Mouse (Mus musculus) gastrocnemius, adult 18-20 months (tissue): ENCODE measurements at regions not wholly inside any gene's neighbourhood (a gene's known extent, or its start where the extent isn't known, plus 50 kb on each side); places are given as distances from the start of the nearest gene placed in this dataset.
A peak's percentile ranks its signal among the peaks of the same experiment; 100 is the strongest.

ENCODE experiments used
- DNase-seq: peaks from one replicate; pipeline ENCODE4 v3.0.0; 2021; ENCODE audit warnings: low spot score

- no peak for DNase-seq
These were observed 169.1 kb upstream of the Col8a1 start for GRCm38 (mm10) chr16:57923447-57924129.

GRCm38 (mm10) chr16:57924130-57924495 is 169.6 kb upstream of the Col8a1 start:
- no peak for DNase-seq

- peak; percentile 79 for DNase-seq
These were observed 173.3 kb upstream of the Col8a1 start for GRCm38 (mm10) chr16:57927816-57928215.

- peak; percentile 71 for DNase-seq
These were observed 173.8 kb upstream of the Col8a1 start for GRCm38 (mm10) chr16:57928301-57928700.

GRCm38 (mm10) chr16:57929151-57929764 is 174.7 kb upstream of the Col8a1 start:
- DNase-seq: no peak

GRCm38 (mm10) chr16:57945404-57945803 is 190.9 kb upstream of the Col8a1 start:
- DNase-seq: no peak

GRCm38 (mm10) chr16:57947309-57947708 is 192.8 kb upstream of the Col8a1 start:
- no peak for DNase-seq

- DNase-seq: no peak
These were observed 195.1 kb upstream of the Col8a1 start for GRCm38 (mm10) chr16:57949680-57950079.

- DNase-seq: no peak
These were observed 216.4 kb upstream of the Col8a1 start for GRCm38 (mm10) chr16:57970956-57971355.

GRCm38 (mm10) chr16:57984111-57984510 is 229.6 kb upstream of the Col8a1 start:
- DNase-seq: no peak

GRCm38 (mm10) chr16:58005740-58006139 is 251.2 kb upstream of the Col8a1 start:
- no peak for DNase-seq

GRCm38 (mm10) chr16:58013557-58013956 is 259.0 kb upstream of the Col8a1 start:
- DNase-seq: no peak

- DNase-seq: no peak
These were observed 273.0 kb upstream of the Col8a1 start for GRCm38 (mm10) chr16:58027525-58027924.

- peak; percentile 1 for DNase-seq
These were observed 274.0 kb upstream of the Col8a1 start for GRCm38 (mm10) chr16:58028541-58028940.

- no peak for DNase-seq
These were observed 275.1 kb upstream of the Col8a1 start for GRCm38 (mm10) chr16:58029674-58030073.

GRCm38 (mm10) chr16:58068654-58069271 is 314.2 kb upstream of the Col8a1 start:
- no peak for DNase-seq

- DNase-seq: no peak
These were observed 317.9 kb upstream of the Col8a1 start for GRCm38 (mm10) chr16:58072441-58072840.

GRCm38 (mm10) chr16:58100351-58100750 is 307.9 kb upstream of the Dcbld2 start:
- no peak for DNase-seq

- DNase-seq: no peak
These were observed 297.8 kb upstream of the Dcbld2 start for GRCm38 (mm10) chr16:58110452-58110851.

GRCm38 (mm10) chr16:58126086-58126485 is 282.2 kb upstream of the Dcbld2 start:
- no peak for DNase-seq

- no peak for DNase-seq
These were observed 271.9 kb upstream of the Dcbld2 start for GRCm38 (mm10) chr16:58136144-58136905.

GRCm38 (mm10) chr16:58136979-58137378 is 271.3 kb upstream of the Dcbld2 start:
- no peak for DNase-seq
